Mouse (Mus musculus) hematopoietic multipotent progenitor cell, adult 10-12 weeks (in vitro differentiated cells): ENCODE measurements around the gene Tmem184b. TPM values are rescaled to one million over a fixed set of nuclear protein-coding genes. Genes with fewer than 3 reads are reported as not detected.

Experiments used
- polyA plus RNA-seq: library from polyadenylated mRNA; stranded (reverse); fragments of >175 nt; gene quantifications from 2 replicates; pipeline ENCODE4 v1.2.3, GENCODE M21; 2012; ENCODE audit warnings: low replicate concordance

The Tmem184b gene
- polyA plus RNA-seq = 128 and 258 TPM in 2 replicates

GRCm38 (mm10) chr15:79402836-79403762, at the start of gene Tmem184b:
Tmem184b (minus strand) TSS chr15:79403569.

GRCm38 (mm10) chr15:79346051-79346793, 57.1 kb downstream of the Tmem184b start, which contains the start of gene Maff:
Maff (plus strand) TSS chr15:79346621.

GRCm38 (mm10) chr15:79328058-79328938, 75.1 kb downstream of the Tmem184b start, which contains the start of gene Pla2g6:
Pla2g6 (minus strand) TSS chr15:79328390.

Other genes with a start within 250 kb of the Tmem184b start
- 0.09 TPM in 1 of 2 replicates, not detected in the other for gene Sox10, start 238.3 kb downstream of the Tmem184b start, polyA plus RNA-seq
- gene Pick1, start 174.4 kb downstream of the Tmem184b start, polyA plus RNA-seq = 17.2 and 41.5 TPM in 2 replicates
- gene Gm49486, start 174.2 kb downstream of the Tmem184b start, polyA plus RNA-seq = not detected in 2 replicates
- not detected in 2 replicates for gene Slc16a8, start 148.8 kb downstream of the Tmem184b start, polyA plus RNA-seq
- gene Baiap2l2, start 118.0 kb downstream of the Tmem184b start, polyA plus RNA-seq = 0.15 and 0.98 TPM in 2 replicates
- 21.1 and 30.1 TPM in 2 replicates for gene Pla2g6, start 75.2 kb downstream of the Tmem184b start, polyA plus RNA-seq
- gene Maff, start 56.9 kb downstream of the Tmem184b start, polyA plus RNA-seq = 0.83 and 3.1 TPM in 2 replicates
- 35.8 and 87.8 TPM in 2 replicates for gene Csnk1e, start 52.0 kb upstream of the Tmem184b start, polyA plus RNA-seq
- gene Kcnj4, start 101.7 kb upstream of the Tmem184b start, polyA plus RNA-seq = not detected in 2 replicates
- 0.08 TPM in 1 of 2 replicates, not detected in the other for gene Kdelr3, start 112.8 kb upstream of the Tmem184b start, polyA plus RNA-seq
- gene Ddx17, start 143.2 kb upstream of the Tmem184b start, polyA plus RNA-seq = 92.9 and 168 TPM in 2 replicates
- not detected in 2 replicates for gene Dmc1, start 201.5 kb upstream of the Tmem184b start, polyA plus RNA-seq